8 mouse cellular contexts compared by ENCODE assay signal in the genomic region with DNA sequence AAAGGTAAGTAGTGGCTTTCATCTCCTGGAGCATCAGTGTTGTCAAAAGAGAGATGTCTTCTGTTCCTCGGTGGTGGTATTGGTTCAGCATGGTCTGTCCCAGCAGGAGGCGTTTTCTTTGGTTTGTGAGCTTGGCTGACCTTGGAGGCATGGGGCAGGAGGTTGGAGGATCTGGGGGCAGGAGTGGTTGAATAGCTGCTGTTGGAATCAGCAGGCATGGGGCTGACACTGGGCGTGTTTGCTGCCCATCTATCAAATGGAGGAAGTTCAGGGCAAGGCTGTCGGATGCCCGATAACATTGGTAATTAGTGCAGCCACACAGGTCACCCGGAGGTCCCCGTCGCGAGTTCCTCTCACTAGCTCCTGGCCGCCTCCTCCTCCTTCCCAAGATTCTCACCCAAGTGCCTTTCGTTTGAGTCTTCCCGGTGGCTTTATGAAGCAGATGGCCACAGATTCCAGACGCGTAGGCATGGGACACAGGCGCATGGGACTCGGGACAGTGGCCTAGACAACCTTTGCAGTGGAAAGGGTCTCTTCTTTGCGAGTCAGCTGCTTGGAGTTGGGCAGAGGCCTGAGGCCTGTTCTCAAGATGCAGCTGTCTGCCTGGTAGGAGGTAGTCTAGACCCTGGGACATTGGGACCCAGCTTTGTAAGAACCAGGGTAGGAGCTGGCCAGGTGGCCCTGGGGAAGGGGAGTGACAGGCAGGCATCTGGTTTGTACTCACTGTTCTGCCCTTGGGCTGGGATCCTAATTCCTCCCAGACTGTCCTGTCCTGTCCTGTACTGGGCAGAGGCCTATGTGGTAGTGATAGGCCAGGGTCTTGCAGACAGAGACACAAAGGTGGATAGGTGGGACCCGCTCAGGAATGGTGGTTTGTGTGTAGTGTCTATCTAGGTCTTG. TPM values are rescaled to one million over a fixed set of nuclear protein-coding genes. Genes with fewer than 3 reads are reported as not detected.
A peak's percentile ranks its signal among the peaks of the same experiment; 100 is the strongest.
DNase-seq lines count a peak whose midpoint lies in the region; ATAC-seq and TF ChIP-seq lines count a peak whose summit lies in the region.

No protein-coding gene starts in this region.

- no peaks in the 10 kb centered on the region for H3K9me3 ChIP-seq in kidney, embryonic 14.5 days (ENCODE audit: control insufficient read depth, low read length)
- H3K9me3 ChIP-seq in midbrain, embryonic 13.5 days, result no peaks in the 10 kb centered on the region

- H3K4me2 ChIP-seq in kidney, embryonic 14.5 days (replicated peaks; ENCODE audit: low read depth, low read length), result peak overlapping the region; percentile 97
- peak overlapping the region; percentile 73 for H3K4me2 ChIP-seq in midbrain, embryonic 13.5 days (replicated peaks)

- DNase-seq in heart, adult 2 months, result peak in 1 of 2 experiments; percentile 45
- DNase-seq in heart, adult 8-10 months (ENCODE audit: low spot score), result no peak
- DNase-seq in gastrocnemius, postnatal 4 days (ENCODE audit: low spot score in 2 of 2), result no peak
- no peak for DNase-seq in testis, postnatal 10 days (ENCODE audit: low spot score)
- no peak for DNase-seq in right cerebral cortex, postnatal 36 days (ENCODE audit: low spot score in 2 of 2)

- H3K79me2 ChIP-seq in heart, adult 2 months (replicated peaks; ENCODE audit: control insufficient read depth, insufficient read depth, low read length), result peaks cover 1% of the 10 kb centered on the region; the same call in 1 of the 2 replicates

- H3K9ac ChIP-seq in heart, adult 2 months (ENCODE audit: low read depth, low read length), result peak overlapping the region; percentile 86
- H3K9ac ChIP-seq in kidney, embryonic 14.5 days (ENCODE audit: low read depth, low read length), result peak overlapping the region; percentile 70; the same call in 1 of the 2 replicates
- H3K9ac ChIP-seq in midbrain, embryonic 13.5 days (replicated peaks), result peak overlapping the region; percentile 77

- no peaks in the 10 kb centered on the region for H3K27me3 ChIP-seq in heart, adult 2 months (ENCODE audit: control insufficient read depth, insufficient read depth, low read length)
- peaks cover 12% of the 10 kb centered on the region for H3K27me3 ChIP-seq in kidney, embryonic 14.5 days (ENCODE audit: control insufficient read depth, insufficient read depth, low read length)
- peaks cover 41% of the 10 kb centered on the region for H3K27me3 ChIP-seq in midbrain, embryonic 13.5 days

- TF ChIP-seq EP300 in heart, adult 2 months (IDR thresholded peaks at IDR 0.05; ENCODE audit: insufficient read depth, low read depth, low read length), result no peak

- TF ChIP-seq CTCF in heart, adult 2 months (IDR thresholded peaks at IDR 0.05), result peak; percentile 22; the same call in 1 of the 2 replicates

- intact Hi-C loops in heart, adult 2 months (cut with DNase I), result loop anchor here (5.0 kb wide), 1 partner anchor 36 kb away; no protein-coding TSS in a partner anchor

- no peak for TF ChIP-seq POLR2A in heart, adult 2 months (IDR thresholded peaks at IDR 0.05; ENCODE audit: insufficient read depth, low read depth, low read length)

- peak; percentile 7; the same call in 1 of the 2 replicates for ATAC-seq in granulocyte monocyte progenitor cell, adult 5-6 weeks (replicated peaks; ENCODE audit: poor library complexity, severe bottlenecking)
- ATAC-seq in kidney, embryonic 14.5 days (ENCODE audit: low FRiP score, low TSS enrichment), result no peak
- ATAC-seq in midbrain, embryonic 13.5 days, result no peak

- WGBS in heart, adult 2 months, result 24% methylated on average over 18 of the region's 18 CpGs
- 17% methylated on average over 18 of the region's 18 CpGs for WGBS in kidney, embryonic 14.5 days
- 33% methylated on average over 18 of the region's 18 CpGs for WGBS in midbrain, embryonic 13.5 days

- H3K4me3 ChIP-seq in heart, adult 2 months, result peak overlapping the region; percentile 64
- peak overlapping the region; percentile 67 for H3K4me3 ChIP-seq in kidney, embryonic 14.5 days (ENCODE audit: low read length)
- peak overlapping the region; percentile 61 for H3K4me3 ChIP-seq in midbrain, embryonic 13.5 days (replicated peaks)

- peak overlapping the region; percentile 68 for H3K27ac ChIP-seq in heart, adult 2 months
- no peak overlapping the region for H3K27ac ChIP-seq in kidney, embryonic 14.5 days (ENCODE audit: low read depth, low read length)
- no peak overlapping the region for H3K27ac ChIP-seq in midbrain, embryonic 13.5 days

- peaks cover 45% of the 10 kb centered on the region for H3K4me1 ChIP-seq in heart, adult 2 months (ENCODE audit: control insufficient read depth, insufficient read depth, low read length)
- H3K4me1 ChIP-seq in kidney, embryonic 14.5 days (ENCODE audit: control insufficient read depth, insufficient read depth, low read length), result peaks cover 55% of the 10 kb centered on the region
- peaks cover 84% of the 10 kb centered on the region for H3K4me1 ChIP-seq in midbrain, embryonic 13.5 days (replicated peaks)

- no peaks in the 10 kb centered on the region for H3K36me3 ChIP-seq in heart, adult 2 months (ENCODE audit: control insufficient read depth, insufficient read depth, low read length)
- no peaks in the 10 kb centered on the region for H3K36me3 ChIP-seq in kidney, embryonic 14.5 days (ENCODE audit: control insufficient read depth, insufficient read depth, low read length)
- no peaks in the 10 kb centered on the region for H3K36me3 ChIP-seq in midbrain, embryonic 13.5 days

RNA-seq across cellular contexts. Expression of a gene that starts 2.7 kb away (rescaled TPM):
- 10 to 100 TPM; 21.0 to 24.3 TPM for total RNA-seq in heart, adult 2 months (2021)
- polyA plus RNA-seq in heart, adult 2 months (2012; rRNA removed), result 12.1 and 12.8 TPM in 2 replicates
- 10 to 100 TPM; 18.9 to 29.1 (median 23.3) TPM for total RNA-seq in heart, adult 8-10 months (2022)
- 32.7 and 40.9 TPM in 2 replicates for total RNA-seq in granulocyte monocyte progenitor cell, adult 5-6 weeks (2014; fragmentation: Nextera tagmentation)
- total RNA-seq in granulocyte monocyte progenitor cell, adult 5-6 weeks (2017), result 6.9 and 8.4 TPM in 2 replicates
- 11.3 and 12.1 TPM in 2 replicates for polyA plus RNA-seq in kidney, embryonic 14.5 days (2014; fragmentation: Nextera tagmentation; extraction: Ambion mirVana)
- 22.3 and 22.5 TPM in 2 replicates for polyA plus RNA-seq in midbrain, embryonic 13.5 days (2015; fragmentation: Nextera tagmentation; extraction: Ambion mirVana)
- 10 to 100 TPM; 45.9 to 48.7 TPM for total RNA-seq in gastrocnemius, postnatal 4 days (2021)

RNA-seq across cellular contexts. Expression of a gene that starts 53.7 kb away (rescaled TPM):
- total RNA-seq in heart, adult 2 months (2021), result not detected
- polyA plus RNA-seq in heart, adult 2 months (2012; rRNA removed), result 1.0 TPM in 1 of 2 replicates, not detected in the other
- not detected for total RNA-seq in heart, adult 8-10 months (2022)
- not detected in 2 replicates for total RNA-seq in granulocyte monocyte progenitor cell, adult 5-6 weeks (2014; fragmentation: Nextera tagmentation)
- not detected in 2 replicates for total RNA-seq in granulocyte monocyte progenitor cell, adult 5-6 weeks (2017)
- 0.24 TPM in 1 of 2 replicates, not detected in the other for polyA plus RNA-seq in kidney, embryonic 14.5 days (2014; fragmentation: Nextera tagmentation; extraction: Ambion mirVana)
- polyA plus RNA-seq in midbrain, embryonic 13.5 days (2015; fragmentation: Nextera tagmentation; extraction: Ambion mirVana), result 2.3 and 2.4 TPM in 2 replicates
- total RNA-seq in gastrocnemius, postnatal 4 days (2021), result not detected
